ENCODE assay signal across 18 mouse cellular contexts in genomic region chr5:3554198-3554597, GRCm38 (mm10).
"Had no signal": no experiment of that assay in that cellular context is flagged by ENCODE, and none has a peak within 500 bp of the region (broad histone marks: within the 10 kb centered on the region; RNA-seq: fewer than 3 reads in every experiment).

No protein-coding gene starts in this region.

- H3K9me3 ChIP-seq: lung, embryonic 15.5 days; midbrain, embryonic 10.5 days; midbrain, embryonic 12.5 days; neural tube, embryonic 13.5 days; neural tube, embryonic 15.5 days; stomach, embryonic 15.5 days had no signal

- H3K27ac ChIP-seq: lung, embryonic 15.5 days; macrophage; midbrain, embryonic 10.5 days; midbrain, embryonic 12.5 days; neural tube, embryonic 13.5 days; neural tube, embryonic 15.5 days; stomach, embryonic 15.5 days had no signal

- H3K4me3 ChIP-seq: lung, embryonic 15.5 days; midbrain, embryonic 10.5 days; midbrain, embryonic 12.5 days; myocyte; neural tube, embryonic 13.5 days; neural tube, embryonic 15.5 days; stomach, embryonic 15.5 days had no signal

- DNase-seq: lung, adult 2 months; lung, postnatal 14 days; lung, postnatal 36 days; midbrain, embryonic 14.5 days; right cerebral cortex, postnatal 14 days; thymus, adult 18-20 months; thymus, postnatal 14 days; thymus, postnatal 36 days had no signal

- H3K4me1 ChIP-seq: lung, embryonic 15.5 days; midbrain, embryonic 10.5 days; midbrain, embryonic 12.5 days; neural tube, embryonic 13.5 days; neural tube, embryonic 15.5 days; stomach, embryonic 15.5 days had no signal

- H3K4me2 ChIP-seq: lung, embryonic 15.5 days; midbrain, embryonic 12.5 days; neural tube, embryonic 13.5 days; neural tube, embryonic 15.5 days; stomach, embryonic 15.5 days had no signal

- H3K9ac ChIP-seq: lung, embryonic 15.5 days; midbrain, embryonic 12.5 days; neural tube, embryonic 13.5 days; neural tube, embryonic 15.5 days; stomach, embryonic 15.5 days had no signal

- H3K27me3 ChIP-seq: lung, embryonic 15.5 days; midbrain, embryonic 12.5 days; neural tube, embryonic 13.5 days; neural tube, embryonic 15.5 days; stomach, embryonic 15.5 days had no signal

- ATAC-seq: lung, postnatal 0 days; midbrain, embryonic 16.5 days had no signal
